Mouse (Mus musculus): Measurements from ENCODE around the gene Lemd2.

GRCm38 (mm10) chr17:27225801-27226200 is 21.5 kb upstream of the Lemd2 start:
- TF ChIP-seq POLR2A (IDR thresholded peaks at IDR 0.05; ENCODE audit: borderline replicate concordance, control insufficient read depth, low read depth, low read length) (no peak), CTCF (IDR thresholded peaks at IDR 0.05; ENCODE audit: control insufficient read depth, insufficient read depth, low read length) (no peak)
